In the genomic region with DNA sequence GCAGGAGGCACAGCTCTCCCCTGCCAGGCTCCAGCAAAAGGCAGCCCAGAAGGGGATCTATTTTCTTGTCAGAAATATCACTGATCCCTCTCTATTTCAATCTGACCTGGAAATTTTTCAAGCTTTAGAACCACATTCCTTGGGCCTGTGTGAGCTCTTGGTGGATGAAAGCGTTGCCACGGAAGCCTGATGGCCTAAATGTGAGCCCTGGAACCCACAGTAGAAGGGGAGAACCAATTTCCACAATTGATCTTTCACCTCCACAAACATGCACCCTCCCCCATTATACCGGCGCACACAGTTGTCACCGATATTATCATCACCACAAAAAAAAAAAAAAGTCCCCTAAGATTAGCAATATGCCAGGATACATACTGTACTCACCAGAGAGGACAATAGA, we compare ENCODE assay signal across 27 mouse cellular contexts.
"Had no signal": no experiment of that assay in that cellular context is flagged by ENCODE, and none has a peak within 500 bp of the region (broad histone marks: within the 10 kb centered on the region; RNA-seq: fewer than 3 reads in every experiment).

No protein-coding gene starts in this region.

- H3K4me3 ChIP-seq: embryonic facial prominence, embryonic 15.5 days; erythroblast, embryonic 14.5 days; forebrain, embryonic 10.5 days; forebrain, embryonic 12.5 days; forebrain, embryonic 13.5 days; forebrain, embryonic 15.5 days; gastrocnemius, adult 2 months; heart, adult 2 months; heart, embryonic 10.5 days had no signal

- H3K4me1 ChIP-seq: forebrain, embryonic 10.5 days; forebrain, embryonic 15.5 days had no signal

- H3K27me3 ChIP-seq: embryonic facial prominence, embryonic 15.5 days; forebrain, embryonic 12.5 days; forebrain, embryonic 13.5 days; forebrain, embryonic 15.5 days had no signal

- ATAC-seq: forebrain, embryonic 13.5 days; forebrain, embryonic 14.5 days; forebrain, embryonic 15.5 days; forebrain, embryonic 16.5 days; forebrain, postnatal 0 days had no signal

- DNase-seq: cerebellum, adult 18-20 months; cerebellum, adult 2 months; cerebellum, adult 8-10 months; cerebellum, adult 9-10 months; cerebellum, adult 9-11 months; cerebellum, postnatal 10 days; cerebellum, postnatal 14 days; cerebellum, postnatal 25 days; cerebellum, postnatal 36 days; embryo, embryonic 11 days; forebrain, postnatal 0 days; gastrocnemius, adult 2 months; gastrocnemius, postnatal 10 days; gastrocnemius, postnatal 14 days; gastrocnemius, postnatal 25 days; gastrocnemius, postnatal 36 days; heart, adult 18-20 months; heart, adult 2 months had no signal

- H3K9me3 ChIP-seq: embryonic facial prominence, embryonic 15.5 days; forebrain, embryonic 10.5 days; forebrain, embryonic 12.5 days; forebrain, embryonic 13.5 days; forebrain, embryonic 15.5 days; heart, embryonic 10.5 days had no signal

- H3K4me2 ChIP-seq: embryonic facial prominence, embryonic 15.5 days; forebrain, embryonic 12.5 days; forebrain, embryonic 13.5 days; forebrain, embryonic 15.5 days had no signal

- H3K27ac ChIP-seq: embryonic facial prominence, embryonic 15.5 days; forebrain, embryonic 10.5 days; forebrain, embryonic 12.5 days; forebrain, embryonic 13.5 days; forebrain, embryonic 15.5 days; gastrocnemius, adult 2 months; heart, adult 2 months; heart, embryonic 10.5 days had no signal

- H3K36me3 ChIP-seq: embryonic facial prominence, embryonic 15.5 days; forebrain, embryonic 10.5 days; forebrain, embryonic 12.5 days; forebrain, embryonic 15.5 days had no signal

- H3K9ac ChIP-seq: embryonic facial prominence, embryonic 15.5 days; forebrain, embryonic 12.5 days; forebrain, embryonic 13.5 days; forebrain, embryonic 15.5 days; forebrain, postnatal 0 days had no signal
